Mouse (Mus musculus) activated CD4-positive, CD25-positive, alpha-beta regulatory T cell, adult 4 months (primary cell): ENCODE measurements around the gene Rexo4. TPM values are rescaled to one million over a fixed set of nuclear protein-coding genes. Genes with fewer than 3 reads are reported as not detected.
A peak's percentile ranks its signal among the peaks of the same experiment; 100 is the strongest.

Experiments used
- ATAC-seq: one replicate; pipeline ENCODE4 v1.8.0; 2017
- polyA plus RNA-seq, 2 experiments: library from polyadenylated mRNA; unstranded; fragments of 100-300 nt; shearing (Covaris generic); gene quantifications; one replicate each; pipeline ENCODE4 v1.2.1; 2017

Rexo4 gene
- polyA plus RNA-seq, 2 experiments from 2014 or later: 45.0 to 50.3 TPM

DNA sequence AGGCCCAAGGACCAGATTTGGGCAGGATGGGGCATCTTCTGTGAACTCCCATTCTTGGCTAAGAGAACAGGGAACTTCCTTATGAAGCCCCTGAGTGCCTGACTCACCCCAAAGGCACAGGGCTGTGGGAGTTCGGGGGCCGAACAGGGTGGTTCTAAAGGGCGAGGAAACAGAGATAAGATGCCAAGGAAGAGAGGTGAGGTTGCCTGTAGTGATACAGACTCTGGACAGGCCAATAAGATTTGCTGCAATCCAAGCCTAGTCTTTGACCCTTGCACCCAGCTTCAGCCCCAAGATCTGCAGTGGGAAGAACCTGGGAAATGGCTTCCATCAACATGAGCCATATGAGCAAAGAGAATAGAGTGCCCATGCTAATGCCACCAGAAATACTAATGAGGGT, 20.9 kb downstream of the Rexo4 start:
- no peak for ATAC-seq

DNA sequence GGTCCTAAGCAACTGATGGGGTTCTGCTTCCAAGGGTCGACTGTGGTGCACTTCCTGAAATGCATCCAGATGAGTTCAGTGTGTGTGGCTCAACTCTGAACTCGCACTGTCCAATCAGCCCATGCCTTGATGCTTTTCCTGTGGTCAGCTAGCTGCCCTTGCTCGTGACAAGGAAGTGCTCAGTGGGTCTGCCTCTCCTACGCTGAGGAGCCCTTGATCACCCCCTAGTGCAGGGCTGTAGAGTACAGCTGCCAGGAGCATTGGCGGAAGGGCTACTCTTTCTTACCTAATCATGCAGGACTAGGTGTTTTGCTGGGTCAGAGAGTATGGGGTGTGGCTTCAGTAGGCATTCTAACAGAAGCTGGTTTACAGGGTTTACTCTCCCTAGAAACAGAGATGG, 22.6 kb downstream of the Rexo4 start:
- no peak for ATAC-seq

DNA sequence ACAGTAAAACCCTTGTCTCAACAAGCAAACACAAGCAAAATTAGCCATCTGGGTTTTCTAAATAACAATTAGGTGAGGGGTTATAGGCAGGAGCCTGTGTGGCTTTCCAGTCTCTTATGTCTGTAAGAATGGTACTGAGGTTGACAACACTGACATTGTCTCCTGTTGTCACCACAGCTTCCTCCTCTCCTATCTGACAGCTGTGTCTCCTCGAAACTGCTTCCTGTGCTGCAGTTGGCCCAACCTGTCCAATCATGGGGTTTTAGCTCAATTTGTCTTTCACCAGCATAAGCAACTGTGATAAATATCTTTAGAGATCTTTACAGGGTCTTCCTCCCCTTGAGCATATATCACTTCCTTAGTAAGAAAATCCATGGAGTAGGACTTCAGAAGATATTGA, 27.8 kb downstream of the Rexo4 start:
- peak; percentile 36 for ATAC-seq

DNA sequence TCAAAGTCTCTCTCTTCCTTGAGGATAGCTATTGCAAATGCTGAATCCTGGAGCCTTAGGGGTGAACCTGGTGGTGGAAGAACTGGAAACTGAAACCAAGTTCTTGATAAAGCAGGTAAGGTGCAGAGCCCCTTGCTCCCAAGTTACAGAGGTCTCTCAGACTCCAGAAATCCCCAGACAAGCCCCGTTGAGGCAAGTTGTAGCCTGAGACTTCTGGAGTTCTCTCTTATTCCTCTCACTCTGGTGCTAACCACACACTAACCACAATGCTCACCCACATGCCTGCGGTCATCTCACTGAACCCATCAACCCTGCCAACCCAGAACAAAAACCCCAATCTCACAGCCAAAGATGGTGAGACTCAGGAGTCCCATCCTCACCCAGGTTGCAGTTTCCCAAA, 28.9 kb downstream of the Rexo4 start:
- ATAC-seq: no peak

DNA sequence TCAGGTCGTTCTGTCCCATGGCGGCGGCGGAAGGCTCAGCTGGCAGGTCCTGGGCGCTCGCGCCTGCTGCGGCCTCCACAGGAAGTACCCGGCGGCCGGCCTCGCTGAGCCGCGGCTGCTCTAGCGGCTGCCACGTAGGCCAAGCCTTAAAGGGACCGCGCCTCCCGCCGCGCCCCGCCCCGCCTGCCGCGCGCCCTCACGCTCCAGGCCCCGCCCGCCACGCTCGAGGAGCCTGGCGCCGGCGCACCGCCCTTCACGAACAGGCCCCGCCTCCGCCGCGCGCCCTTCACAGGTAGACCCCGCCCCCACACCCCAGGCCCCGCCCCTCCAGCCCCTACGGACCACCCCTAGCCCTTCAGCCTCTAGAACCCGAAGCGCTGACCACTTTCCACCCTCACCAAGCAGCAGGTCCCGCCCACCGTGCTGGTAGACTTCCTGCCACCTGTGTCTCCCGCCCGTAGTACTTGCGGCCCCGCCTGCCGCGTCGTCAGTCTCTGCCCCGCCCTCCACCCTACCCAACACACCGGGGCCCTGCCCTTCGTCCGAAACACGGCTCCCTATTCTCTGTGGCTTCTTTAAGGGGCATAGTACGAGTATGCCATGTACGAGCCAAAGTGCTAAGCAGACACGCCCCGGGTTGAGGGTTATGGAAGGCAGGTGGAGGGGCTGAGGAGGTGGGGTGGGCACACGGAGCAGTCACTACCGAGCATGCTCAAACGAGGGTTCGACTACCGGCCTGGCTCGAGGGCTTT, 30.7 kb downstream of the Rexo4 start, which contains the start of the genes Surf4 and Stkld1:
Surf4 (minus strand) TSS at position 625 of the 752 bp plus-strand sequence.
Stkld1 (plus strand) TSS at position 744 of the 752 bp plus-strand sequence.
- peak; percentile 76 for ATAC-seq

DNA sequence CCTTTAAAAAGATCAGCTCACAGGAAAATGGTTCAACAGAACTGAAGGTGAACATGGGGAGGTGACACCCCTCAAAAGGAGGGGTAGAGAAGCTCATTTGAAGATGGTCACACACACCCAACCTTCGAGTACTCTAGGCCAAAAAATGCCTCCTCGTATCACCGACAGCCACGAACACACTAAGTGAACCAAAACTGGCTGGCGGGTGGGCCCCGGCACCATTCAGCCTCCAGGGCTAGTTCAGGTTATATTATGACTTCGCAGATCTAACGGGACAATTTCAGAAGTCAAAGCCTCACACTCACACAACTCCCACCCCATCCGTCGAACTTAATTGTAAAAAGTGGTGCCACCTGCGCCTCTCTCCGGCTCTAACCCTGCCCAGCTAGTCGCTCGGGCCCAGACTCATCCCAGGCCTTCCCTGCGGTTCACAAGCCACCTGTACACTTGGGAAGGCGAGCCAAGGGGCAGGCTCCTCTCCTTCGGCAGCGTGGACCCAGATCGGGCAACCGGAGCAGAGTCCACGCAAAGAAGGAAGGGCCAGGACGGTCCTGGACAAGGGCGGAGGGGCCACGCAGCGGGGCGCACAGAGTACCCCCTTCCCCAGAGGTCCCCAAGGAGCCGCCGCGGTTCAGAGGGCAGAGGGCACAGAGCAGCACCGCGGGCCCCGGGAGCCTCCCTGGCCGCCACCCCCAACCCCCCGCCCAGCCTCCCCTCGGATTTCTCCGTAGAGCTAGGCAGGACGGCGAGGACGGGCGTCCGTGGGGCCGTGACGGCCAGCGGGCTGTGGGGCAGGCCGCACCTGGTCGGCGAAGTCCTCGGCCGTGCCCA, 31.5 kb downstream of the Rexo4 start:
- ATAC-seq: no peak

DNA sequence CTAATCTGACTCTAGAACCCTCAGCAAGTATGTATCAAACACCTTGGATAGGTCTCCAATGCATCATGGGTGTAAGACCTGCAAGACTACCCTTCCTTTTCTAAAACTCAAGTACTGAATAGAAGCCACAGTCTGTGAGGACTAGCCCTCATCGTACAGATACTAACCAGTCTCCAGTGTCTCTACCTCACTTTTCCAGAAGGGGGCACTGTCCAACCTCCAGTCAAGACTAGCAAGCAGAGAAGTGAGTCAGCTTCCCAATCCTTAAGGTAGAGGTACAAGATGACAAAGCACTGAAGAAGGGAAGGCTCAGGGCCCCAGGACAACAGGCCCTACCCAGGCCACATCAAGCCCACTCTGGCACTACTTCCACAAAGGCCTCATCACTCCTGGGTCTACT, 33.8 kb downstream of the Rexo4 start:
- peak; percentile 33 for ATAC-seq

DNA sequence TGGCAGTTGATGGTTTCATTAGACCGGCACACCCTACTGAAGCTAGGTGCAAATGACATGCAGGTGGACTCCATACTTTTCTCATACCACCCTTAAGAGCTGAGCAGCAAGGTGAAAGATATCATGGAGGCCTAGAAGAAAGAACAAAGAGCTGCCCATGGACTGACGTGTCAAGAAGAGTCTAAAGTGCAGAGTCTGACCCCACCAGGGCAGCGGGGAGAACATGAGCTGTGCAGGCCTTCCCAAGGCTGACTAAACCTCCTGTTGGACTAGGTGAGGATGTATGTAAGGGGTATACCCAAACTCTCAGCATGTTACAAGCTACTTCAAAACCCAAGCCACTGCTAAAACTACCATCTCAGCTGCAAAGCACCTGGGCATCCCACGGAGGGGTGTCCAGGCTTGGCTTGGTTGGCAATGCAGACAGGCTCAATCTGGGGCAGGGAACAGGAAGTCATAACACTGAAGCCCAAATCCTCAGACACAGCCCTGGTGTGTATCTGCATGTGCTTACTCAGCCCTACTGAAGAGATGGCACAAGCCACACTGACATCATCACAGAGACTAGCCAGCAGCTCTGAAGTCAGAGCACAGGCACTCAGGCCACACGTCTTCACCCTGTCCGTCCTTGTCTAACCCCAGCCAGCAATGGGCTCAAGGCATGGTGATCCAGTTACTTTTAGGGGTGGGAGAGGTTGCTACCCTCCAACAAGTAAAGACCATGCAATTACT, 36.3 kb downstream of the Rexo4 start:
- no peak for ATAC-seq

DNA sequence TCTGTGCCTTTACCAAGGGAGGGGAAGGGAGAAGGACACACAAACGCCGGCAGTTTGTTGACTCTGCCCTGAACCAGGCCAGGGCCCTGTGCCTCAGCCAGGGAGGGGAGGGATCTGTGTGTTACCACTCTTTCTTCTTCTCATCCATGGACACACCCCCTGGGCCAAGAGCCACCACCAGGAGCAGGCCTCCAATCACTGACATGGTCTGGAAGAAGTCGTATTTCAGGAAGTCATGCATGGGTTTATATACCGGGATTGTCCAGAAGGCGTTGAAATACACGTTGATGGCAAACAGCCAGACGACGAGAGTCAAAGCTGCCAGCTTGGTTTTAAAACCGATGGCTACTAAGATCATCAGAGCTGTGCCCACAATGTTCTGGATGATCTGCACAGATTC, 42.4 kb downstream of the Rexo4 start:
- no peak for ATAC-seq

DNA sequence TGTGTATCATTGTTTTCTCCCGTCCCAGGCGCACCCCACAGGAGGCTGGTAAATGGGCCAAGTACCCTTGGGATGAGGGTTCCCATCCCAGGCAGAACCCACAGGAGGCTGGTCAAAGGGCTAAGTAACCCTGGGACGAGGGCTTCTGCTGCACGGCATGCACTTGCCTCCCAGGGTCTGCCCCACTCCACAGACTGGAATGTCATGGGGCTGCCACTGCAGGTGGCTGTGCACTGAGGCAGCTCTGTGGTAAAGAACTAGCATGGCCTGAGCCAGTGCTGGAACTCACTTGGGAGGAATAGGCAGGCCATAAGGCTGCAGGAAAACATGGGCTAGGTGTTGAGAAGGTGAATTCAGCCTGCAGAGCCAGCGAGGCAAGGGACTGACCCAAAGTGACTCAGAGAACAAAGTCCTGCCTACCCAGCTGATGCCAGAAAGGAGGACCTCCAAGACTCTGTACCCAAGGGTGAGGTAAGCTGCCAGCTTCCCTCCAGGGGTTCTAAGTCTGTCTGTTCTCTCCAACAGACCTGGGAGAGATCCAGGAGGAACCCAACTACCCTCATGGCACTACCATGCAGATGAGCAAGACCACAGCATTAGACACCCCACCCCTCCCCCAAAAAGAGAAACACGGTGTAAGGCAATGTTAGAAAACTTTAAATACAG, 43.9 kb downstream of the Rexo4 start:
- ATAC-seq: no peak

DNA sequence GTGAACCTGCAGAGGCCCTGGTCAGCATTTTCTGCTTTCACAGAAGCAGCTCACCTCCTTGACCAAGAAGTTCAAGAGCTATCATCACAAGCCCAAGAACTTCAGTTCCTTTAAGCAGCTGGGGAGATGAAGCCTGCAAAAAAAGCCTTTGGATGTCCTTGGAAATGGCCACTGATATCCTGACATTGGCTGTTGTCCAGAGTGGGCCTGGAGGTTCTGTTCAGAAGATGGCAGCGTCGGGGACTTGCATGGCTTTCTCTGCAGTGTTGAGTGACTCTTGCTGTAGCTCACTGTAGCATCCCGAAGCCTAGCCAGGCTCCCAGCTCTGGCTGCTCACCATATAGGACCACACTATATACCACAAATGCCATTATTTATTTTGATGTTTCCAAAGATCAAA, 44.5 kb downstream of the Rexo4 start:
- no peak for ATAC-seq

DNA sequence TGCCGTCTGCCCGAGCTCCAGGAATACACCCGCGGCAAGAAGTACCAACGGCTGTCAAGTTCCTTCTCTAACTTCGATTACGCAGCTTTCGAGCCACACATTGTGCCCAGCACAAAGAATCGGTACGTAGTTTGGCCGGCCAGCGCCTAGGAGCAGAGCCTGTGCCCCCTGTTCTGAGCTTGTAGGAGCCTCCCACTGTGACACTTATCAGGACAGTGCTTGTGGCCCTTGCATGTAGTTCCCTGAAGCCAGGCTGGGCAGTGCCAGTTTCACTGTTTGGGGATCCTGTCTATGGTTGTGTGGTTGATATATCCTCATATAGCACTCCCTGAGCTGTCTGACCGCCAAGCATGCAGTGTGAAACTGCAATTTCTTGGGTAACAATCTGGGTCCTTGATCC, 47.4 kb downstream of the Rexo4 start:
- ATAC-seq: no peak

DNA sequence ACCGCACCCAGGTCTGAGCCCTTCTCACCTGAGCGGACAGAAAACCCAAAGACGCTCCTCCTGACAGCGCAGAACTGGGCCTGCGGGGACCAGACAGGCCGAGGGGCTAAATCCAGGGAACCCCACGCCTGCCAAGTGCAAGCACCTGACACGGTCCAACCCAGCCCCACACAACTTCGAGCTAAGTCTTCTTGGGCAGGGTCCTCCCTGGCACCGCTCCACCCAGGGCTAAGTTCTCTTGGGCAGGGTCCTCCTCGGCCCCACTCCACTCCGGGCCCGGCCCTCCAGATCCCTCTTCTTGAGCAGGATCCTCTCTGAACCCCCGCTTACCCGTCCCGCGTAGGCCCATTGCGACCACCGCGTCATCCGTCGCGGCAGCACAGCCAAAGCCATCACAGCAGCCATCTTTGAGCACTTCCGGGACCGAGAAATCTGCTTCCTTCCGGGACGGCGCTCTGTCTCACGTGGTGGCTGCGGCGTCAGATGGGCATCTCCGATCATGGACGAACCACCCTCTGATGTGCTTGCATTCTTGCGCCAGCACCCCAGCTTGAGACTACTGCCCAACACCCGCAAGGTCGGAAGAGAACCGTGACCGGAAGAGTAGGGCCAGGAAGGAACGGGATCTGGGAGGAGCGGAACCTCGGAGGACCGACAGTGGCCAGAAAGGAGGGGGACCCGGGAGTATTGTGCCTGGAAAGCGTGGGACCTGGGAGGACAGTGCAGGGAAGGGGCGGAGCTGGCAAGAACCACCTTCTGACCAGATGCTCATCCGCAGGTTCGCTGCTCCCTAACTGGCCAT, 48.1 kb downstream of the Rexo4 start, which contains the start of the genes Surf2 and Surf1:
Surf2 (plus strand) TSS at position 441 of the 802 bp plus-strand sequence.
Surf1 (minus strand) TSS at position 604 of the 802 bp plus-strand sequence.
- ATAC-seq: peak; percentile 84

DNA sequence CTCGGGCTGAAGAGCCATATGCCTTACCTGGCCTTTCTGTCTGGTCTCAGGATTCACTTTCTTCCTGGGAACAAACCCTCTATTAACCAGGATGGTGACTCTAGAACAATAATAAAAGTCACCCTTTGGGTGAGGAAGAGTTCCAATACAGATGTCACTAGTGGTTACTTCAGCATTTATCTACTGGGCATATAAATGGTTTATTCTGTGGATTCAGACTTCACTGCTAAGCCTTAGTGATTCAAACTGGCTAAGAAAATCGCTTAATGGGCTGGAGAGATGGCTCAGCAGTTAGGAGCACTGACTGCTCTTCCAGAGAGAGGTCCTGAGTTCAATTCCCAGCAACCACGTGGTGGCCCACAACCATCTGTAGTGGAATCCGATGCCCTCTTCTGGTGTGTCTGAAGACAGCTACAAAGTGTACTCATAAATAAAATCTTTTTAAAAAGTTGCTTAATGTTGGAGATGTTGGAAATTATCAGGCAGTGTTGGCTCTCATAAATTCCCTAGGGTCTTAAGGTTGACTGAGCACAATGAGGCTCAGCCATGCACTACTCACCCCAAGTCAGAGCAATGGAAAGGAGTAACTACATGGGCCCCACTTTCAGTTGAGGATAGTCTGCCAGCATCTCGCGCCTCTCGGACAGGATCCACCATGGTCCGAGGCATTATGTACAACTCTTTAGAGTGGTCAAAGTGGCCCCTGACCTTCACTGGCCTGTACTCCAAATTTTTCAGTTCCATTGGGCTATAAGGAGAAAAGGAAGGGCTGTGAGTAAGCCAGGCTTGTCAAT, 49.8 kb downstream of the Rexo4 start:
- ATAC-seq: no peak

DNA sequence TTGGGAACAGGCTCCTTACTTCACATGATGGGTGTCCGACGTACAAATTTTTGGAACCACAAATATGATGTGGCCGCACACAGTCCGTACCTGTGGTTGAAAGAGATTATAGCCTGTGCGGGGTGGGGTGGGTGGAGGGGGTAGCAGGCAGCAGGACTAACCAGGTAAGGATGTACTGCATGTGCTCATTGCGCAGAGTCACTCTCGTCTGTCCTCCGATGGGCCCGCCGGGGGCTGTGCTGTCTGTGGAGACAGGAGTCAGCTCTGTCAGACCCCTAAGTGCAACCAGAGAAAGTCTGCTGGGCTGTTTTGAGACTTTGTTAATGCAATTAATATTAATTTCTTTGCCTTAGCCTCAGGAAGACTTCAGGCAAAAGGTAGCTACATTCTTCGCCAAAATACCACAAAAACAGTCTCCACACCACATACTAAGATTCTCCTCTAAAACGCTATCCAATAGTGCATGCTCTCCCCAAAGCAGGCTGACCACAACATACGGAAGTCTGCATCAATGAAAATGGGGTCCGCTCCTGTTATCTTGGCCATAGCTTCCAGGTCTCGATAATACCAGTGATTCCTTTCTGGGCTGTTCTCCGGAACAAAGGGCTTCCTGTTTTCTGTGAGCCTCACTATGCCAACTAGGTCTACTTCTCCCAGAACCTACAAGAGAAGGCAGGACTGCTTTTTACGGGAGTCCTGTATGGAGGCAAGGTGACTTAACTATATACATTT, 50.6 kb downstream of the Rexo4 start:
- no peak for ATAC-seq

DNA sequence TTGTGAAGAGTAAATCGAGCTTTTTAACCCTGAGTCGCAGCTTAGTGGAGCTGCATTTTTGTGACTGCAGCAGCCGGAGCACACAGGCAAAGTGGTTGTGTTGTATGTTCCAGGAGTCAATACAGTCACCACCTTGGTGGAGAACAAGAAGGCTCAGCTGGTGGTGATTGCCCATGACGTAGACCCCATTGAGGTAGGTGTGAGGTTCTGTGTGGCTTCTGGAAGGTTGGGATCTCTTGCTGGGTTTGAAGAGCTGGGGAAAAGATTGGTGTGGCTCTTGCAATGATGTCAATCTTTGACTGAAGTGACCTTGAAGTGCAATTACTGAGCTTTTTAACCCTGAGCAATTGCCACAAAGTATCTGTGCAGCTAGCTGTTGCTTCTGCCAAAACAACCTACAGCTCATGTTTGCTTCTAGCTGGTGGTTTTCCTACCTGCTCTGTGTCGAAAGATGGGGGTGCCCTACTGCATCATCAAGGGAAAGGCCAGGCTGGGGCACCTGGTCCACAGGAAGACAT, 51.9 kb downstream of the Rexo4 start:
- no peak for ATAC-seq

DNA sequence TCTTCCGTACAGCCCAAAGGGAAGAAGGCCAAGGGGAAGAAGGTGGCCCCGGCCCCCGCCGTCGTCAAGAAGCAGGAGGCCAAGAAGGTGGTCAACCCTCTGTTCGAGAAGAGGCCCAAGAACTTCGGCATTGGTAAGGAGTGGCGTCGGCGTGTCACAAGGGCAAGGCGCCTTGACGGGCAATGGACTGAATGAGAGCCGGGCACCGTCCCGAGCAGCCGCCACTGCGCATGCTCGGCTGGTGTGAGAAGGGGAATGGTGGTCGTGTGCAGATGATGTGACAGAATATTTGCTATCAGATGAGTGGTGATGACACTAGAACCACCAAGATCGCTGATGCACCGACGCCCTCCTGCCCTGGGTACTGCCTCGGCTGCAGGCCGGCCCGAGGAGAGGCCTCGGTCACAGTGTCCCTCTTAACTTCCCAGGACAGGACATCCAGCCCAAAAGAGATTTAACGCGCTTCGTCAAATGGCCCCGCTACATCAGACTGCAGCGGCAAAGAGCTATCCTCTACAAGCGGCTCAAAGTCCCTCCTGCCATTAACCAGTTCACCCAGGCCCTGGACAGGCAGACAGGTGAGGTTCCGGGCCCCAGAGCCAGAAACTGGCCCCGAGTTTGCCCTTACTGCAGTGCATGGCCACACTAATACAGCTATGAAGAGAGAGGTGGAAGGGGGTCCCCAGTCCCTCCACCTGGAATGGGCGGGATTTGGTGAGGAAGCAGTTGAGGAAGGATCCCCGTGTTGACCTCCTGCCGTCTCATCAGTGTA, 53.0 kb downstream of the Rexo4 start:
- peak; percentile 47 for ATAC-seq

DNA sequence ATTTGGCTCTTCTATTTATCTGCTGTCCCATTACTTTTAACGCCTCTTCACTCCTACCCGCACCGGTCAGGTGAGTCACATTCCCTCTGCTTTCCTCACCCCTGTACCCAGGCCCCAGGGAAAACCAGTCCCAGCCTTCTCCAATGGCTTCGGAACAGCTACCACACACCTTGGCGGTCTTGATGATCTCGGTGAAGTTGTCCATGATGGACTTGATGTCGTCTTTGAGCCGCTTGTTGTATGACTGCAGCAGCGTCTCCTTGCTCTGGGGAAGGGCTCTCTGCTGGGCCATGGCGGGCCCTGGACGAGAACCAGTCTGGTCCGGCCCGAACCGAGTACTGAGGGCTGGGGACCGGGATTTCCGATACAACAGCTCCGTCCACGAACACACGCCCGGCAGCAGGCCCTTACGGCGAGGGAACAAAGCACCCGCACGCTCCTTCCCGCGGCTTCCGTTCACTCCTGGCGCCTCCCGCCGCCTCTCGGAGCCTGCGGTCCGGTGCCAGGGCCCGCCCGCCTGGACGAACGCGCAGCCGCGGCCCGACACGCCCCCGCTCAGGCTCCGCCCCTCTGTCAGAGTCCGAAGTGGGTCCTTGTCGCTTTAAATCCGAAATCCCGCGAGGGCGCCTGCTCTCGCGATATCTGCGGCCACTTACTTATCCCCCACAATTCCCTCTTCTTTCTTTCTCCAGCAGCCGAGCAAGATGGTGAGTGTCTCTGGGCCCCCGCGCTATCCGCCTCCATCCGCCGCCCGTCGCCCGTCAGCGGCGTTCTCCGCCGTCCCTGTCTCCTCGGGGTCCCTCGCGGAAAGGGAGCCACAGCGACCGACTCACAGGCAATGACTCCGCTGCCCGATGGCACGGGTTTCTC, 53.8 kb downstream of the Rexo4 start, which contains the start of the genes Med22 and Rpl7a:
Med22 (minus strand) TSS at position 554 of the 870 bp plus-strand sequence.
Rpl7a (plus strand) TSS at position 641 of the 870 bp plus-strand sequence.
- peak; percentile 91 for ATAC-seq
